Mouse (Mus musculus) lung, adult 18-20 months (tissue): ENCODE results near the gene Kcnip3.

Source experiments
- DNase-seq, 2 experiments: peaks; one replicate each; pipeline ENCODE4 v3.0.0; 2022; ENCODE audit warnings: mixed read lengths in 2 of 2

Gene Kcnip3

GRCm38 (mm10) chr2:127522006-127522441 lies at the start of gene Kcnip3:
Kcnip3 (minus strand) TSS chr2:127522094.
- peak in 1 of 2 experiments; percentile 35 for DNase-seq

DNA sequence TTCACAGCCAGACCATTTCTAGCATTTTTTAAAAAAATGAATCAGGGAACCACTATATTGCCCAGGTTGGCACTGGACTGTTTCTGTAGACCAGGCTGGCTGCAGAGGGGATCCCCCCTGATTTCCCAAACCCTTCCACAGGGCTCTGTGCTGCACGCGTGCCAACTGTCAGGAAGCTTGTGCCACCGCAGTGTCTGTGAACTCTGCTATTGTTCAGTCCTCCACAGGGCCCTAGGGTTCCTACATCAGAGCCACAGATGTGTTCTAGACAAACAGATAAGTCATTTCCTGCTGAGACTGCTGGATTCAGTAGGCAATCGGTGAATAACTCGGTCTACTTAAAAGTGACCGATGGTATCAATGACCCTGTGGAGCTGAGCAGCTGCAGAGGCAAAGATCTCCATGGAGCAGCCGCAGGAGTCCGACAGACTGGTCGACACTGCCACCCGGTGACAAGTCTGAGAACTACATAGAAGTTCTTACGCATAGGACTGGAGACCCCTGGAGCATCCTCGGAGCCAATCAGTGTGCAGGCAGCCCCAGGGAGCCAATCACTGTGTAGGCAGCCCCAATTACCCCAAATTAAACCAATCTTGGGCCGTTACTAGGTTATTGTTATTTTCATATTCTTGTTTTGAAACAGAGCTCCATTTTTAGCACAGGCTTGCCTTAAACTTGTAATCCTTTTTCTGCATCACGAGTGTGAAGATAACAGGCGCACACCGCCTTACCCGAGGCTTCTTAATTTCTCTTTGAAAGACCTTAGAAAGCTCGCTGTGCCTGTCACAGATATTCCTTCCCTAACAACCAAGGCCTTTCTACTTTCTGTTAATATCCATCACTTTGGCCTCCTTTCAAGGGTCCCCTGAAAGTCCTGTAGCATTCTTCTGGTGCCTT lies 37.4 kb upstream of the Kcnip3 start:
- peak; percentile 50 to 61 for DNase-seq

DNA sequence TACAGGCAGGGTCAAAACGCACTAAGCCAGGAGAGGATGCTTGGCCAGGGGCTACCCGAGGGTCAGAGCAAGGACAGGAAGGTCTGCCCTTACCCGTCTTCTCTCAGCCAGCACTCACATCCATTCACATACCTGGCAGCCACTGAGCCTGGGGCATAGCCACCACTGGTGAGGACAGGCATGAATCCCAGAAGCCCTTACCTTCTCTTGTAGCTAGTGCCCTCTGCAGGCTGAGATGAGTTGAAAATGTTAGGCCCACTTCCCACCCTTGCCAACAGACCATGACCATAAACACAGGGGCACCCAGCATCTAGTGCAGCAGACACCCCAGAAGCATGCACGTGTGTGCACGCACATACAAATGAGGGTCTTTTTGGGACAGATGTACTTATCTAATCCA lies 29.2 kb upstream of the Kcnip3 start:
- DNase-seq, result peak in 1 of 2 experiments; percentile 11

GRCm38 (mm10) chr2:127550446-127550845 lies 28.6 kb upstream of the Kcnip3 start:
- no peak for DNase-seq

- no peak for DNase-seq
These were observed 27.8 kb upstream of the Kcnip3 start for GRCm38 (mm10) chr2:127549711-127550110.

GRCm38 (mm10) chr2:127548342-127549074 lies 26.6 kb upstream of the Kcnip3 start:
- no peak for DNase-seq

DNA sequence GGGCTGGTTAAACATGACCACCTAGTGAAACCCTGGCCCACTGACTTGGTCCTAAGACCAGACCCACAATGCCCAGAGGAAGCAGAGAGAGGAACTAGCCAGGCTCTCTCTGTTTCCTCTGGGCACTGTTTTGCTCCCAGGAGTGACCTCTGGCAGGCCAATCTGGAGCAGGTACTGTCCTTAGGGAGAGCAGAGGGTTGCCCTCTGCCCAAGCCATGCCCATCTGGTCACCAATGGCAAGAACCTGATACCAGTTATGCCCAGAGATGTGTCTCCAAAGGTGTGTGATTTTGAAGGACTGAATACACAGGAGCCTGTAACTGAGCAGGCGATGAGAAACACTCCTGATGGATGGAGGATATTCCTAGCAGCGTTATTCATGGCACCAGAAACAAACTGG lies 19.8 kb upstream of the Kcnip3 start:
- no peak for DNase-seq

DNA sequence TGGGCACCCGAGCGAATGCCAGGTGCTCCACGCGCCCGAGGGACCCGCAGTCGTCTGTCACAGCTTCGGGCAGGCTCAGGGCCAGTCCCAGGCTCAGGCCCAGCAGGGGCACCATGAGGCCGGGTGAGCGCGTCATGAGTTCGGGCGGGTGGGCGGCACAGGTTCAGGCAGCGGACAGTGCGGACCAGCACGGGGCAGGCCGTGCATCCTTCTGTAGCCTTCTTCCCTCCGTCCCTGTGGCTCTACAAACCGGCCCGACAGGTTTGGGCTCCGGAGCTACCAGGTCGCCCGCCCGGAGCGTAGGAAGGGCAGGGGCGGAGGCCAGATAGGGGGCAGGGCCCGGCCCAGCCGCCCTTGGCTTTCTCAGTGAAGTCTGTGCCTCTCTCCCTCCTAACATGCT lies 19.3 kb upstream of the Kcnip3 start, which contains the start of gene Prom2:
Gene Prom2, minus strand, starts transcription at position 283 of the 400 bp plus-strand sequence.
- DNase-seq, result peak; percentile 40 to 64

DNA sequence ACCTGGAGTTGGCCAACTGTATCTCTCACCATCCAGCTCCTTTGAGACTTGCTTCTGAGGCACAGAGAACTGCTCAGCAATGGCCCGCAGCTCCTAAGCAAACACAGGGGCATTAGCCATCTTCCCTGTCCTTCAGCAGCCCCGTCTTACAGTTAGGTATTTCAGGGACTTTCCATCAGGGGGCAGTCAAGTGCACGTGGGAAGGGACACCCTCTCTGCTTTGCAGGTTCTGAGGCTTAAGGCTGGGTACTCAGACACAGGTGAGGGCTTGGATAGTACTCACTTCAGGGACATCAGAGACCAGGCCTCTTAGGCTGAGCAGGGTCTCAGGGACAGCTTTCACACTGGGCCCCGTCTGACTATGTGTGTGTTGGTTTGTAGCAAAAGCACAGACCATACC lies 17.6 kb upstream of the Kcnip3 start:
- DNase-seq, result no peak

GRCm38 (mm10) chr2:127537548-127537947 lies 15.7 kb upstream of the Kcnip3 start:
- no peak for DNase-seq

DNA sequence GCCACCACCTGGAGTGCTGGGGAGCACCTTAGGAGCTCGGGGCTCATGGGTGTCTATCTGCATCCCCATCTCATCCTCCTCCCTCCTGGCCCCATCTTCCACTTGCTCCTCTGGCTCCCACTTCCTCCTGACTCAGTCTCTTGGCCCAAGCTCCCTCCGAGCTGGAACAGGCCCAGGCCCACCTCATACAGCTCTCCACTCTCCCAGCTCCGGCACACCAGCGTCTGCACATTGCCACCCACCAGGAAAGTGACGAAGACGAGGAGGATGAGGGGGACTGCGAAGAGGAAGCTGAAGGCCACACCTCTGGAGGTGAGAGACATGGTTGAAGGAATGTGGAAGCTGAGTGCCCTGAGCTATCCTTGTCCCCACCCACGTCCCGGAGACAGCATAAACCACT lies 13.5 kb upstream of the Kcnip3 start:
- no peak for DNase-seq

DNA sequence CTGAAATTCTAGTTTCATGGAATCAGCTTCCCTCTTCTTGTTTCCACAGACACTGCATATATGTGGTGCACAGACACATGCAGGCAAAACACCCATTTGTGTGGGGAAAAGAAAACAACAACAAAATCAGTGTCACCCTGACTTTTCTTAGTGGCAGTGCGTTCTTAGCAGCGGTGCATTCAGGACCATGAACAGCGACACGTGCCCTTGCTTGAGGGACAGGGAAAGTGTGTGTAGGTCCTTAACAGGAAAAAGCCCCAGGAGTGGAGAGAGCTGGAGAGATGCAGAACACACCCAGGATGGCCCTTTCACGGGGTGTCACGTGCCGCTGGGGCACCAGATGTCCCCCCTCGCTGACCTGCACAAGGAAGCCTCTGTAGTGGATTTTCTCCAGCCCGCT lies 10.5 kb upstream of the Kcnip3 start:
- DNase-seq, result no peak

- DNase-seq, result no peak
These were observed 9.7 kb upstream of the Kcnip3 start for GRCm38 (mm10) chr2:127531592-127531991.

- no peak for DNase-seq
These were observed 8.5 kb upstream of the Kcnip3 start for GRCm38 (mm10) chr2:127530418-127530817.

DNA sequence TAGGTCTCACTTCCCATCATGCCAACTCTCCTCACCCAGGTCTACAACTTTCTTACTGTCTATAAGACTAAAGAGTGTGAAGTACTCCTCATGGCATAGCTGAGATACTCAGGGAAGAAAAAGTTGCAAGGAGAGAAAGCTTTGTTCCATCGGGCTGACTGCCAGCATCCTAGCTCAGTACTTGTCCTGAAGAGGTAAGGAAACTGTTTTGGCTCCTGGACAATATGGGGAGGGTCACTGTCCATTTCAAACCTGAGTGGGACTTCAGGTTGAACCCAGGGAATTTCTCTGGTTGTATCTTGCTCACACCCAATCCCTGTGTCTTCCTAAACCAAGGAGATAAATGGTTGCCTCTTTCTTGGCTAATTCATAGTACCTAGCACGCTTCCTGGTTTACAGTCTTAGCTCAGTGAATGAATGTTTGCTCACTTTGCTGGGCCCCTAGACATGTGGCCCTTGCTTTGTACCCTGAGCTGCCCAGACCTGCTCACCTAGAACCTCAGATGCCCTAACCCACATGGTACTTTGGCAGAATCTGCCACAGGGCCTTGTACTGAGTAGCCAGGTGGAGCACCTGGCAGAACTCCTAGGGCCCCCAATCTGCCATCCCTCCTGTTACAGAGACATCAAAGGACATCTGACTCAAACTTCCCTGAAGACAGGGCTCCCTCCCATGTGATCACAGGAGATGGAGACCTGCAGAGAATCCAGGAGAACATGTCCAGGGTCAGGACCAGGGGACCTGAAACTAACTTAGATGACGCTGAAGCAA lies 3.3 kb upstream of the Kcnip3 start:
- no peak for DNase-seq

DNA sequence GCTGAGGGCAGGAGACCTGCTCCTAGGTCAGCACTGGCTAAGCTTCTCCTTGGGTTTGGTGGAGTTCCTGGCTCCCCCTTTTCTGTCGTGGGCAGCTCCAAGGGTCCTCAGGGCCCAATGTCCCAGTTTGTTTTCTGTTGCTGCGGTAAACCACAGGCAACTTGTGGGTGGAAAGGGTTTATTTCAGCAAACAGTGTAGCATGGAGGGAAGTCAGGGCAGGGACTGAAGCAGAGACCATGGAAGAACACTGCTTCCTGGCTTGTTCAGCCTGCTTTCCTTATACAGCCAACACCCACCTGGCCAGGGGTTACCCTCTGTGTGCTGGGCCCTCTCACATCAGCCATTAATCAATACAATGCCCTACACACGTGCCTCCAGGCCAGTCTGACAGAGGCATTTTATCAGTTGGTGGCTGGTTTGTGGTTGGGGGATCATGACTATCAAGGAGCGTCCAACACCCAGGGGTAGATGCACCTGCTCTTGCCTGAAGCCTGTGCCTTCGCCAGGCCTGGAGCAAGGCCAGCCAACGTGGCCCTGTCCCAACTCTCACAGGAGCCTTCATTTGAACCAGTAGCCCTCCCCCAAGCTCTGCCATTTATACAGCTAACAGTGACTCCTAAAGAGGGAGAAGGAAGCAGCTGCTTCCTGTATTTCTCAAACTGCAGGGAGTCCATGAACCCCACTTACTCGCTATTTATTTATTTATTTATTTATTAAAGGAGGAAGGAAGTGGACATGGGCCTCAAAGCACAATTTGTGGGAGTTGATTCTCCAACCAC lies 2.2 kb upstream of the Kcnip3 start:
- DNase-seq, result no peak

- DNase-seq, result peak in 1 of 2 experiments; percentile 22
These were observed 505 bp downstream of the Kcnip3 start for GRCm38 (mm10) chr2:127521172-127522005.

GRCm38 (mm10) chr2:127520123-127520522 lies 1.8 kb downstream of the Kcnip3 start:
- DNase-seq, result no peak

DNA sequence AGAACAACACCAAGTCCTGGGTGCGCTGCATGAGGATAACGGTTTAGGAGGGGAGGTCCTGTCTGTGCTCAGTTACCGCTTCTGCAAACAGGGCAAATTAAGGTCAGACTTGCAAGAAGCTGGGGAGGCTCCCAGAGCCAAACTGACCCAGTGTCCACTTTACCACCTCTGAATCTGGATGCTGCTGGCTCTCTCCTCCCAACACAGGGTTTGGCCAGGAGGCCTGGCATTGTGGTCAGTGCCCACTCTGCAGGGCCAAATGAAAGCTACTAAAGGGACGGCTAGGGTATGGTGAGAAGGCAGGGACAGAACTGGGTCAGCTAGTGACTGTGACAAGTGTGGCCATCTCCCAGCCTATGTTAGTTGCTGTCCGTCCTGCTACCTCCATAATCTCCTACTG lies 2.6 kb downstream of the Kcnip3 start:
- DNase-seq, result no peak

DNA sequence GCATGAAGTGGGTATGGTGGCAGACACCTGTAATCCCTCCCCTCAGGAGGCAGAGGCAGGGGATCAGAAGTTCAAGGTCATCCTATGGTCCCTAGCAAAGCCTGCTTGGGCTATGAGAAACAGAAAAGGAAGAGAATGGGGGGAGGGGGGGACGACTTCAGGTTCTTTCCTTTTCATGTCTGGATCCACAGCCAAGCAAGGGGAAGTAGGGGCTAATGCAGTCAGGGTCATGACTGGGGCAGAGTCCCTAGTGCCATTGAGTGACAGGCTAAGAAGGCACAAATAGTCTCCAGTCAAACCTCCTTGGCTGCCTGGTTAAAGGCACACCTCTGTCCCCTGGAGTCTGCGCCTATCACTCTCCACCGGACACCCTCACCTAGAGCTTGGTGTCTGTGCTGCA lies 3.1 kb downstream of the Kcnip3 start:
- no peak for DNase-seq

DNA sequence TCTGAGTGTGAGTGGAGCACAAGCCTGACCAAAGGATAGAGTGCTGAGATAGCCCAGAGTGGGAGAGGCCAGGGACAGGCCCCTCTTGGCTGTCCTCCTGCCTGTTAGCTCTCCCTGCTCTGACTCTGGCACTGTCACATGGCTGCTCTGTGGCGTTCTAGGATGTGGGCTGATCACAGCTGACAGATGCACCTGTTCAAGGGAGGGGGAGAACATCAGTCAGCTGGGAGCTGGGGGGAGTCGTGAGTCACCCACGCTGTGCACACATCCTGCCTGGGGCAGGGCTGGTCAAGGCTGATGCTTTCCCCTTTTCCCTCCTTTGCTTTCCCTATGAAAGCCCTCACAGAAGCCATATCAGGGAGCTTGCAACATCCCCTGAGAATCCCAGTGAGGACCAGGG lies 3.6 kb downstream of the Kcnip3 start:
- no peak for DNase-seq
